Mouse (Mus musculus): ENCODE data around the gene Cobl. TPM values are rescaled to one million over a fixed set of nuclear protein-coding genes. Genes with fewer than 3 reads are reported as not detected.

Gene Cobl
- polyA plus RNA-seq, 1 experiment: 1.2 TPM

DNA sequence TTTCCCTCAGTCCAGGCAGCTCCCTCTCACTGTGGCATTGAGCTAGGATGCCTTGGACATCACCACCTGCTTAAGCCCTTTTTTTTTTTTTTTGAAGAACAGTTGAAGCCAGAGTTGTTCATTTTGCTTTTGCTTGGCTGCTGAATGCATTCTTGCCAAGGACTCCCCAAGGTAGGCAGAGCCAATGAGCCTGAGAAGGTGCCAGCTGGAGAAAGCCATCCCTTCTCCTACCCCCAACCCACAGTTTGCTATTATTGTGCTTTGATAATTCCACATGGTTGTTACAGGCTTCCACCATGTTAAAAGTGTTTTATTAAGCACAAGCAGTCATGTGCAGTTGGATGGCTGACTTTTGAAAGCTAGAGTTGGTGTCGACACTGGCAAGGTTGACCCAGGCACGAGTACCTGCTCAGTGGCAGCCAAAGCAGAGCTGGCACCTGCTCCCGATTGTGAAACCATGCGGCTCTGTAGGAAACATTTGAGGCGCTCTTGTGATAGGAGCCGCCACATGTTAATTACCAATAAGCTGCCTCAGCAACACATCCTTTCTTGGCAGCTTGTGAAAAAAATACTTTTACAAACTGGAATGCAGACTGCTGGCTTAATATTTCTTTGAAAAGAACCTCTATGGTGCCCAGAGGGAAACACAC lies 265.9 kb downstream of the Cobl start:
- Histone ChIP-seq H3K27ac (ENCODE audit: control insufficient read depth, insufficient read depth, low read depth, low read length) (no peak overlapping the region), H3K27me3 (ENCODE audit: control insufficient read depth, insufficient read depth, low read length) (no peaks in the 10 kb centered on the region), H3K4me1 (ENCODE audit: control insufficient read depth, insufficient read depth, low read length) (no peaks in the 10 kb centered on the region), H3K4me3 (ENCODE audit: control insufficient read depth, low read depth, low read length) (no peak overlapping the region), H3K36me3 (ENCODE audit: control insufficient read depth, insufficient read depth, low read length) (no peaks in the 10 kb centered on the region)
- TF ChIP-seq CTCF (IDR thresholded peaks at IDR 0.05; ENCODE audit: control insufficient read depth, insufficient read depth, insufficient replicate concordance, low read depth, low read length): no peak
- no peak for TF ChIP-seq POLR2A (IDR thresholded peaks at IDR 0.05; ENCODE audit: control insufficient read depth, low read depth, low read length)

GRCm38 (mm10) chr11:12198017-12198416 lies 266.7 kb downstream of the Cobl start:
- Histone ChIP-seq H3K27ac (ENCODE audit: control insufficient read depth, insufficient read depth, low read depth, low read length) (no peak overlapping the region), H3K4me3 (ENCODE audit: control insufficient read depth, low read depth, low read length) (no peak overlapping the region), H3K36me3 (ENCODE audit: control insufficient read depth, insufficient read depth, low read length) (no peaks in the 10 kb centered on the region), H3K4me1 (ENCODE audit: control insufficient read depth, insufficient read depth, low read length) (no peaks in the 10 kb centered on the region), H3K27me3 (ENCODE audit: control insufficient read depth, insufficient read depth, low read length) (no peaks in the 10 kb centered on the region)
- TF ChIP-seq CTCF (IDR thresholded peaks at IDR 0.05; ENCODE audit: control insufficient read depth, insufficient read depth, insufficient replicate concordance, low read depth, low read length) (no peak), POLR2A (IDR thresholded peaks at IDR 0.05; ENCODE audit: control insufficient read depth, low read depth, low read length) (no peak)

DNA sequence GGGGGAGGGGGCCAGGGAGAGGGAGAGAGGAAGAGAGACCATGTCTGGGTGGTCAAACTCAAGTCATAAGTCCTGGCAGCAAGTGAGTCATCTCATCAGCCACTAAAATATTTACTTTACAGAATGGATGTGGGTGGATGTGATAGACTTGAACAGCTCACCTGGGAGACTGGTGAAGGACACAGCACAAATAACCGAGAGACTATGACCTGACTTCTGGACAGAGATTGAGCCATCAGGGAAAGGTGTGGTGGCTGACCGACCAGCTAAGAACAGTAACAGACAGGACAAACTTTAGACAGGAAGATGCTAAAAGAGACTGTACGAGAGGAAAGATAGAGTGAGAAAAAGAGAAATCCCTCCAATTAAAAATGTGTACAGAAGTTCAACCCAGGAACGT lies 267.2 kb downstream of the Cobl start:
- no peaks in the 10 kb centered on the region for H3K36me3 ChIP-seq (ENCODE audit: control insufficient read depth, insufficient read depth, low read length)
- no peak overlapping the region for H3K27ac ChIP-seq (ENCODE audit: control insufficient read depth, insufficient read depth, low read depth, low read length)
- TF ChIP-seq POLR2A (IDR thresholded peaks at IDR 0.05; ENCODE audit: control insufficient read depth, low read depth, low read length) (no peak), CTCF (IDR thresholded peaks at IDR 0.05; ENCODE audit: control insufficient read depth, insufficient read depth, insufficient replicate concordance, low read depth, low read length) (no peak)
- no peak overlapping the region for H3K4me3 ChIP-seq (ENCODE audit: control insufficient read depth, low read depth, low read length)
- H3K4me1 ChIP-seq (ENCODE audit: control insufficient read depth, insufficient read depth, low read length): no peaks in the 10 kb centered on the region
- H3K27me3 ChIP-seq (ENCODE audit: control insufficient read depth, insufficient read depth, low read length): no peaks in the 10 kb centered on the region

GRCm38 (mm10) chr11:12195390-12195789 lies 269.4 kb downstream of the Cobl start:
- no peak overlapping the region for H3K27ac ChIP-seq (ENCODE audit: control insufficient read depth, insufficient read depth, low read depth, low read length)
- no peaks in the 10 kb centered on the region for H3K27me3 ChIP-seq (ENCODE audit: control insufficient read depth, insufficient read depth, low read length)
- H3K4me1 ChIP-seq (ENCODE audit: control insufficient read depth, insufficient read depth, low read length): no peaks in the 10 kb centered on the region
- TF ChIP-seq POLR2A (IDR thresholded peaks at IDR 0.05; ENCODE audit: control insufficient read depth, low read depth, low read length) (no peak), CTCF (IDR thresholded peaks at IDR 0.05; ENCODE audit: control insufficient read depth, insufficient read depth, insufficient replicate concordance, low read depth, low read length) (no peak)
- no peak overlapping the region for H3K4me3 ChIP-seq (ENCODE audit: control insufficient read depth, low read depth, low read length)
- no peaks in the 10 kb centered on the region for H3K36me3 ChIP-seq (ENCODE audit: control insufficient read depth, insufficient read depth, low read length)

DNA sequence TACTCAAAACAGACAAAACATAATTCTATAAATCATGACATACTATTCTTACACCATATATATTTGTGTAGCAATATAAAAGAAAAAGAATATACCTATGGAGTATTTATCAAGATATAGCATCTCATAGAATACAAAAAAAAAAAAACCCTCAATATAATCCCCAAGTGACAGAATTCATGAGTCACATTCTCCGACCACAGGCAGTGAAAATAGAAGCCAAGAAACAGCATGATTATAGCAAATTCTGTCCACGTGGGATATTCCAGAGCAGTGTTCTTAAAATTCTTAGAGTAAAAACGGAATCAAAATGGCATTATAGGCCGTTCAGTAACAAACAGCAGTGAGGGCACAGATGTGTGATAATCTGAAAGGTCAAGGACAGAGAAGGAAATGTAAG lies 271.4 kb downstream of the Cobl start:
- no peak overlapping the region for H3K27ac ChIP-seq (ENCODE audit: control insufficient read depth, insufficient read depth, low read depth, low read length)
- H3K36me3 ChIP-seq (ENCODE audit: control insufficient read depth, insufficient read depth, low read length): no peaks in the 10 kb centered on the region
- TF ChIP-seq CTCF (IDR thresholded peaks at IDR 0.05; ENCODE audit: control insufficient read depth, insufficient read depth, insufficient replicate concordance, low read depth, low read length): no peak
- no peak for TF ChIP-seq POLR2A (IDR thresholded peaks at IDR 0.05; ENCODE audit: control insufficient read depth, low read depth, low read length)
- H3K4me3 ChIP-seq (ENCODE audit: control insufficient read depth, low read depth, low read length): no peak overlapping the region
- no peaks in the 10 kb centered on the region for H3K4me1 ChIP-seq (ENCODE audit: control insufficient read depth, insufficient read depth, low read length)
- no peaks in the 10 kb centered on the region for H3K27me3 ChIP-seq (ENCODE audit: control insufficient read depth, insufficient read depth, low read length)

- TF ChIP-seq CTCF (IDR thresholded peaks at IDR 0.05; ENCODE audit: control insufficient read depth, insufficient read depth, insufficient replicate concordance, low read depth, low read length) (no peak), POLR2A (IDR thresholded peaks at IDR 0.05; ENCODE audit: control insufficient read depth, low read depth, low read length) (no peak)
- Histone ChIP-seq H3K36me3 (ENCODE audit: control insufficient read depth, insufficient read depth, low read length) (no peaks in the 10 kb centered on the region), H3K4me3 (ENCODE audit: control insufficient read depth, low read depth, low read length) (no peak overlapping the region), H3K4me1 (ENCODE audit: control insufficient read depth, insufficient read depth, low read length) (no peaks in the 10 kb centered on the region), H3K27ac (ENCODE audit: control insufficient read depth, insufficient read depth, low read depth, low read length) (no peak overlapping the region), H3K27me3 (ENCODE audit: control insufficient read depth, insufficient read depth, low read length) (no peaks in the 10 kb centered on the region)
Measured at GRCm38 (mm10) chr11:12191386-12191785, 273.4 kb downstream of the Cobl start.

- Histone ChIP-seq H3K27ac (ENCODE audit: control insufficient read depth, insufficient read depth, low read depth, low read length) (no peak overlapping the region), H3K27me3 (ENCODE audit: control insufficient read depth, insufficient read depth, low read length) (no peaks in the 10 kb centered on the region), H3K4me3 (ENCODE audit: control insufficient read depth, low read depth, low read length) (no peak overlapping the region), H3K4me1 (ENCODE audit: control insufficient read depth, insufficient read depth, low read length) (no peaks in the 10 kb centered on the region), H3K36me3 (ENCODE audit: control insufficient read depth, insufficient read depth, low read length) (no peaks in the 10 kb centered on the region)
- TF ChIP-seq POLR2A (IDR thresholded peaks at IDR 0.05; ENCODE audit: control insufficient read depth, low read depth, low read length): no peak
- no peak for TF ChIP-seq CTCF (IDR thresholded peaks at IDR 0.05; ENCODE audit: control insufficient read depth, insufficient read depth, insufficient replicate concordance, low read depth, low read length)
Measured at GRCm38 (mm10) chr11:12190417-12190816, 274.3 kb downstream of the Cobl start.

Measured in testis, adult 2 months (tissue).